ENCODE assay signal across 17 mouse cellular contexts in genomic region chr6:17895562-17895961, GRCm38 (mm10).
"Had no signal": no experiment of that assay in that cellular context is flagged by ENCODE, and none has a peak within 500 bp of the region (broad histone marks: within the 10 kb centered on the region; RNA-seq: fewer than 3 reads in every experiment).

No protein-coding gene starts in this region.

- DNase-seq: left cerebral cortex, postnatal 4 days; liver; liver, embryonic 13.5 days; liver, postnatal 0 days; lung, adult 18-20 months; lung, adult 2 months; lung, embryonic 14.5 days; lung, postnatal 10 days; lung, postnatal 14 days; lung, postnatal 36 days; lung, postnatal 4 days; midbrain, embryonic 14.5 days had no signal

- ATAC-seq: liver, embryonic 12.5 days; liver, postnatal 0 days; lung, postnatal 0 days; midbrain, embryonic 13.5 days; midbrain, embryonic 15.5 days; midbrain, embryonic 16.5 days had no signal
